Mouse (Mus musculus) small intestine, adult 2 months (tissue): ENCODE measurements around the gene Ehbp1l1. TPM values are rescaled to one million over a fixed set of nuclear protein-coding genes. Genes with fewer than 3 reads are reported as not detected.

Experiments used
- H3K27ac ChIP-seq: fragments of 200-500 bp; 2 replicates; pipeline ENCODE4 v1.5.1; 2012; ENCODE audit warnings: low read depth, low read length, control low read depth, inconsistent platforms; ENCODE audit not compliant: insufficient read depth
- H3K27me3 ChIP-seq: fragments of 200-500 bp; 2 replicates; pipeline ENCODE4 v1.6.1; 2012; ENCODE audit warnings: mild to moderate bottlenecking, moderate library complexity, low read length, inconsistent platforms; ENCODE audit not compliant: control insufficient read depth, insufficient read depth
- H3K36me3 ChIP-seq: fragments of 200-500 bp; 2 replicates; pipeline ENCODE4 v1.6.1; 2012; ENCODE audit warnings: mild to moderate bottlenecking, low read length, control low read depth, inconsistent platforms; ENCODE audit not compliant: control insufficient read depth, insufficient read depth
- H3K4me1 ChIP-seq: fragments of 200-500 bp; 2 replicates; pipeline ENCODE4 v1.6.1; 2012; ENCODE audit warnings: low read length, inconsistent platforms, mixed read lengths; ENCODE audit not compliant: control insufficient read depth, insufficient read depth, insufficient read length
- H3K4me3 ChIP-seq: fragments of 200-500 bp; 2 replicates; pipeline ENCODE4 v1.5.1; 2012; ENCODE audit warnings: low read depth, mild to moderate bottlenecking, control low read depth, inconsistent platforms, low read length, moderate library complexity
- CTCF ChIP-seq: fragments of 200-500 bp; IDR thresholded peaks from 2 replicates; pipeline ENCODE4 v1.5.1; 2012; ENCODE audit warnings: low read depth, mild to moderate bottlenecking, control low read depth, inconsistent platforms, low read length, moderate library complexity, mixed read lengths; ENCODE audit not compliant: insufficient replicate concordance, insufficient read length; ENCODE audit errors: extremely low read depth
- POLR2A ChIP-seq: fragments of 200-500 bp; IDR thresholded peaks from 2 replicates; pipeline ENCODE4 v1.6.1; 2012; ENCODE audit warnings: low read depth, mild to moderate bottlenecking, control low read depth, inconsistent platforms, low read length, moderate library complexity
- WGBS: fragments of 180-500 bp; shearing (Covaris S2); methylation state at CpG from one replicate; pipeline ENCODE4 v1.1.7; 2018; 5-methylcytosine and 5-hydroxymethylcytosine counted together
- polyA plus RNA-seq: library from polyadenylated mRNA; depleted of rRNA; stranded (reverse); fragments of >200 nt; gene quantifications from 2 replicates; pipeline ENCODE4 v1.2.3, GENCODE M21; 2012

Ehbp1l1 gene
- polyA plus RNA-seq, 1 experiment: 100 TPM

DNA sequence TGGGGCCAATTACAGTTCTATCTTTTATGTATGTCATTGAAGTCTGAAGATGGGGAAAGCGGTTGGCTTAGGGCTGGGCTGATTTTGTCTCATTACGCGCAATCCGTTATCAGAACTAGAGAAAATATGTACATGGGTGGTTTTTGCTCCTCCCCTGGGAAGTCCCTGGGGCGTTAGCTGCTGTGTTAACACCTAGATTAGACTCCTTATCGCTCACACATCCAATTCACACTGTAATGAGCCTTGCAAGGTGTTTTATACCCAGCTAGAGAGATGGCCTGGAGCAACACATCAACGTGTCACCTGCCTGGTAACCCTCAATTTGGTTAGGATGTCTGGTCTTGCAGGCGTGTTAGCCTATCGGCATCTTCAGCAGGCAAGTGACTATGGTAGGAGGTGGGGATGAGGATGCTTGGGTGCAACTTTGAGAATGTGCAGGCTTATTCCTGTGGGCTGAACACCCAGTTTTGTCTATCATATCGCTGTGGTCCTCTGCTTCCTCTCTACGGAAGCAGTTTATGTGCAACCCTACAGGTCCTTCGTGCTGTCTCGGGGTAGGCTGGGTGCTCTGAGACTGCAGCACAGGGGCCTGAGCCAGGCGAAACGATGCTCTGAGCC lies 953 bp upstream of the Ehbp1l1 start:
- no peaks in the 10 kb centered on the region for H3K27me3 ChIP-seq
- peaks cover 47% of the 10 kb centered on the region for H3K4me1 ChIP-seq
- TF ChIP-seq POLR2A: no peak
- no peak for TF ChIP-seq CTCF
- peak overlapping the region; percentile 46 for H3K4me3 ChIP-seq
- peak overlapping the region; percentile 82 for H3K27ac ChIP-seq
- H3K36me3 ChIP-seq: peaks cover 5% of the 10 kb centered on the region
- 49% methylated on average over 15 of the region's 15 CpGs for WGBS

DNA sequence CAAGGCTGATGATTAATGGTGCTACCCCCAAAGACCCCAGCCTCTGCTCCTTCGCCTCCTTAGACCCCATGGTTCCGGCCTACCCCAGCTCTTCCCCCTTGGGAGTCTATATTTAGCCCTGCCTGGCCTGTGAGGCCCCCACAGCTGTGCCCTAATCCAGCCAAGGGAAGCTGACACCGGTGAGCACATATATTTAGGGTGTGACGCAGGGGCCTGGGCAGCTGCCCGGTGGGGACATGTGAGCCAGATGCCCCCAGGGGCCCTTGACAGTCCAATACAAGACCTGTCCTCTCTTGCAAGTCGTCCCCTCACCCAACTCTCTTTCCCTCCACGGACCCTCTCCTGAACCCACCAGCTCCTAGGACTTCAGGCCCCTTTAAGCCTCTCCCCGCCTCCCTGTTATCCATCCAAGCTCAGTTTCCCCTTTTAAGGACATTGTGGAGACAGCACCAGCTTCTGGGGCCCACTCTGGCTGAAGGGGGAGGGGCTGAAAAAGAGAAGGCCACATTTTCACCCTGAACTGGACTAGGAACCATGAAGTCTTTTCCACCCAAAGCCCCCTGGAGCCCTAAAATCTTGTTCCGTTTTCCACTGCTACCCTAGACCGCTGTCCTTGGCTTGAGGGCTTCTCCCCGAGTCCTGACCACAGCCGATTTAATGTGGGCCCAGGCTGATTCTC lies 949 bp downstream of the Ehbp1l1 start:
- WGBS: 61% methylated on average over 12 of the region's 12 CpGs
- H3K4me1 ChIP-seq: peaks cover 39% of the 10 kb centered on the region
- peak overlapping the region; percentile 72 for H3K4me3 ChIP-seq
- TF ChIP-seq CTCF (no peak), POLR2A (no peak)
- H3K36me3 ChIP-seq: peaks cover 22% of the 10 kb centered on the region
- no peaks in the 10 kb centered on the region for H3K27me3 ChIP-seq
- peak overlapping the region; percentile 92 for H3K27ac ChIP-seq

DNA sequence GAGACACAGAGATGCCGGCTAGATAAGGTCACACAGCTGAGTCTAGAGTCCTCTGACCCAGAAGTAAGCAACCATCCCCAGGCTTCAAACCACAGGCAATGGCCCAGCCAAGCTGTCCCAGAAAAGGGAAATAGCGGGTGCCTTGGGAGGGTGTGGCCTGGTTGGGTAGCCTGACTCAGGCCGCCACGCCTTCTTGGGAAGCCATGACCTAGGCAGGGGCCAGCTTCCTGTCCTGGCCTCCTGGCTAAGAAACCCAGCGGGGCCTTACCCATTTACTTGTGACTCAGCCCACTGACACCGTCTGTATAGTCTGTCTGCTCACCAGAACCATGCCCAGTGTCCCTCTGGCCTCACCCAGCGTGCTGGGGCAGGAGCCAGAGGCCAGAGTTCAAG lies 1.6 kb downstream of the Ehbp1l1 start:
- H3K36me3 ChIP-seq: peaks cover 28% of the 10 kb centered on the region
- peaks cover 39% of the 10 kb centered on the region for H3K4me1 ChIP-seq
- H3K27me3 ChIP-seq: no peaks in the 10 kb centered on the region
- no peak for TF ChIP-seq CTCF
- TF ChIP-seq POLR2A: peak; percentile 71
- H3K4me3 ChIP-seq: peak overlapping the region; percentile 72
- WGBS: 16% methylated on average over 7 of the region's 7 CpGs
- peak overlapping the region; percentile 92 for H3K27ac ChIP-seq

DNA sequence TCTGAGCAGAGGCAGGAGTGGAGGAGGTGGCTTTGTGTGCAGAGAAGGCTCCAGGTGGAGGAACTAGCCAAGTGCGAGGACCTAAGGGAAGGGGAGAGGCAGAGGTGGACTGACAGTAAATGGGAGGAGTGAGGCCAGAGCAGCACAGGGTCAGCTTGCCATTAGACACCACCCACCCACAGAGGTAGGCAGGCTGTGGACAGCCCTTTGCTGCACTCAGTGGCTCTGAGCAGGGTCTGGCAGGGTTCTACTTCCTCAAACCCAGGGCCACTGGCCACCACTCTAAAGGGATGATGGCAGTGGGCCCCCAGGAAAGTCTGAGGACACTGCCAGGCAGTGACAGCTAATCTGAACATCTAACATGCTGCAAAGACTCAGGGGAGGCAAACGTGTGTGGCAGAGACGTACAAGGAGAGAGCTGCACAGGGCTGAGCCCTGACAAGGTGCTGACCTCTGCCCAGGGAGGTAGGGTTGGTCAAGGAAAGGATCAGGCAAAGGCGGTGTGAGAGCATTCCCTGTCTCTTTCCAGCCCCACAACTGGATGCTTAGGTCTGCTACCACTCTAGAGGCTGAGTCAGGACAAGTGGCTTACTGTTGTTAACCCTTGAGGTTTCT lies 2.1 kb downstream of the Ehbp1l1 start:
- H3K4me3 ChIP-seq: peak overlapping the region; percentile 72
- H3K27me3 ChIP-seq: no peaks in the 10 kb centered on the region
- TF ChIP-seq CTCF (no peak), POLR2A (no peak)
- peaks cover 37% of the 10 kb centered on the region for H3K4me1 ChIP-seq
- H3K36me3 ChIP-seq: peaks cover 33% of the 10 kb centered on the region
- H3K27ac ChIP-seq: peak overlapping the region; percentile 92
- WGBS: 41% methylated on average over 4 of the region's 4 CpGs

DNA sequence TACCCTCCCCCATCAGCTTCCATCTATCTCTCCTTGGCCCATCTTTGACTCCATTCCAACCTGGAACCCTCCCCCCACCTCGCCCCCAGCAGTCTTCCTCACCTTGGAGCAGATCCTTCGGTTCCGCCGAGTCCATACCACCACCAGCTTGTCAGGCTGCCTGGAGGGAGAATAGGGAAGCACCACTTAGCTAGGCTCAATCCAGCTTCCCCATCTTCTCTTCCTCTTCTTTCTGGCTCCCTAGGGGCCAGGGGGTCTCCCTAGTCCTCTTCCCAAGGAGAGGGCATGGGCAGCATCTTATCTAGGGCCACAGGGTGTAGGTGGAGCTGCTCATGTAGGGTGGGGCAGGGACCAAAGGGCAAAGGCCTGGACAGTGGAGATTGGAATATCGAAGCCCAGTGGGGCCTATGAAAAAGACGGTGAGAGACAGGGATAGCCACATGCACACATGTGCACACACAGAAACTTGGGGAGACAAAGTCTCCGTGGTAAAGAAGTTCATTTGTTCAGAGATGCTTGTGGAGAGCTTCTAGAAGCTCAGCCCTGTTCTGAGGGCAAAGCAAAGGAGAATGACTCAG lies 3.2 kb downstream of the Ehbp1l1 start:
- no peak for TF ChIP-seq POLR2A
- no peak for TF ChIP-seq CTCF
- Histone ChIP-seq H3K27ac (peak overlapping the region; percentile 52), H3K36me3 (peaks cover 40% of the 10 kb centered on the region), H3K27me3 (no peaks in the 10 kb centered on the region), H3K4me3 (0 out of 2 replicates have a peak overlapping the region, but pooled peaks have one; percentile 0), H3K4me1 (peaks cover 28% of the 10 kb centered on the region)
- WGBS: 63% methylated on average over 7 of the region's 7 CpGs

DNA sequence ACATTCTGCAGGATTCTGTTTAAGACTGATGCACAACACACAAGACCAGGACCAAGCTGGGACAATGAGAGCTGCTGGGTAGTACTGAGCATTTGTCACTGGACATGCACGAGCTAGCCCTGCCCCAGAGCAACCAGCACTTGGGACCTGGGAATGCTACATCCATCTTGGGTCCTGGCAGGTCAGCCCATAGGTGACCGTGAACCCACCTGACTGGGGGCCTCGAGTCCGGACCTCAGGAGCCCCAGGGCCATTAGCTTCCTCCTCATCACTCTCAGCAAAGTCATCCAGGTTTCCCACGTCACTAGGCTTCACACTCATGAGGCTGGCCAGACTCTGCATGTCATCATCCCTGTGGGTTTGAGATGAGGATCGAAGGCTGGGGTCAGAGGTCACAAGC lies 4.9 kb downstream of the Ehbp1l1 start:
- Histone ChIP-seq H3K36me3 (peaks cover 43% of the 10 kb centered on the region), H3K27me3 (no peaks in the 10 kb centered on the region), H3K27ac (no peak overlapping the region), H3K4me1 (peaks cover 24% of the 10 kb centered on the region), H3K4me3 (no peak overlapping the region)
- TF ChIP-seq CTCF: no peak
- no peak for TF ChIP-seq POLR2A
- WGBS: 90% methylated on average over 6 of the region's 6 CpGs

DNA sequence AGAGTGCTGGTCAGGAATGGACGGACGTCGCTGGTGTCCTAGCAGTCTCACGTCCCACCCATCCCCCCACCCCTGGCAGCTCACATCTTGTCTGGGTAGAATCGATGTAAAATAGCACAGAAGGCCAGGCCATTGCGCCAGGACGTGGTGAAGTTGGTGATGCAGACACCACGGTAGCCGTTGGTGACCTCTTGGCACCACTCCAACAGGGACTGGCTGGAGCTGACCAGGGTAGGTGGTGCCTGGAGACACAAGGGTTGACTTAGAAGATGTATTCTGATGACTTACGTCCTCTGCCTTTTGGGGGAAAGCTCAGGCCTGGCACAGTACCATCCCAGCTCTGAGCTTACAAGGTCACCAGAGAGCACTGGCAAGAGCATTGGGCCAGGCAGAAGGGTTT lies 9.2 kb downstream of the Ehbp1l1 start:
- H3K4me3 ChIP-seq: no peak overlapping the region
- TF ChIP-seq POLR2A (no peak), CTCF (no peak)
- H3K27ac ChIP-seq: no peak overlapping the region
- peaks cover 53% of the 10 kb centered on the region for H3K36me3 ChIP-seq
- H3K4me1 ChIP-seq: peaks cover 22% of the 10 kb centered on the region
- WGBS: 66% methylated on average over 10 of the region's 10 CpGs
- no peaks in the 10 kb centered on the region for H3K27me3 ChIP-seq
